Mouse (Mus musculus) stomach, postnatal 0 days (tissue): Measurements from ENCODE around the gene Crygn.

Experiments
- CTCF ChIP-seq: IDR thresholded peaks from 2 replicates; pipeline ENCODE4 v1.5.1; 2016; ENCODE audit warnings: antibody characterized with exemption, low read depth, mild to moderate bottlenecking, moderate library complexity
- EP300 ChIP-seq: optimal IDR thresholded peaks from 2 replicates; pipeline ENCODE3; 2016; ENCODE audit warnings: antibody characterized with exemption

DNA sequence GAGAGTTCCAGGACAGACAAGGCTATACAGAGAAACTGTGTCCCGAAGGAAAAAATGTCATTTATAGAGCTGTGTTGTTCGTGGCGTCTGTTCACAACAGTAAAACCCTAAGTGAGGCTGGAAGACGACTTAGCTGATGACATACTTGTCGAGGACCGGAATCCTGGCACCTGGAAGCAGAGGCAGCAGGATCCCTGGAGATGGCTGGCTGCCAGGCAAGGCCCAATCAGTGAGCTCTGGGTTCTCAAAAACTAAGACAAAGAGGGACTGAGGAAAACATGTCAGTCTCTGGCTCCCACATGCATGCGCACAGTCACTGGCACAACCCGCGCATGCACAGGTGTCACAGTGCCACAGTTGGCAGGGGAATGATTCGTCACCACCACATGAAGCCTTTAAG lies 20.2 kb downstream of the Crygn start:
- TF ChIP-seq EP300 (no peak), CTCF (no peak)
